Mouse (Mus musculus): ENCODE measurements around the gene Shkbp1.

DNA sequence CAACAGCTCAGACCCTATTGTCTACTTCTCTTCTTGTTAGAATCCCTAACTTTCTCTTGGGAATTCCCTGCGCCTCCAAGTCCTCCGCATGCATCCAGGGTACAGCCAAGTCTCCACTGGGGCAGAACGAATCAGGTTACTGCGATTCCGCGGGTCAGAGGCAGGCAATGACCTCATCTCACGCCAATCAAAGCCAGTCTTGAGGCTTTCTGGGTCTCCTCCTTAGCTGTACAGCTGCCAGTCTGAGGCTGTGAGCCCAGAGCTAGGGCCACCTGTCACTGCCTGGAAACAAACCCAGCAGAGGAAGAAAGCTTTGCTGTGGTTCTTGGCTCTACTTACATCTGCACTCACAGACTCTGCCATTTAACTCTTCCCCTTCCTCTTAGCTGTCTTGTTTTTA lies 39.9 kb downstream of the Shkbp1 start:
- TF ChIP-seq CTCF (IDR thresholded peaks at IDR 0.05 in 2 of 3, conservative IDR thresholded peaks at IDR 0.05 in 1 of 3; ENCODE audit: control insufficient read depth in 1 of 3, insufficient read depth in 1 of 3, low read depth in 2 of 3, low read length in 3 of 3, poor library complexity in 1 of 3, severe bottlenecking in 1 of 3) = no peak
- TF ChIP-seq MXI1 (IDR thresholded peaks at IDR 0.05; ENCODE audit: low read depth, low read length) = no peak
- TF ChIP-seq POLR2A (IDR thresholded peaks at IDR 0.05; ENCODE audit: control insufficient read depth in 1 of 2, insufficient read depth in 1 of 2, low read depth in 1 of 2, low read length in 2 of 2, poor library complexity in 1 of 2) = no peak
- no peak for TF ChIP-seq ZNF384 (IDR thresholded peaks at IDR 0.05; ENCODE audit: low read depth, low read length)
- no peak for TF ChIP-seq NRF1 (IDR thresholded peaks at IDR 0.05; ENCODE audit: insufficient read depth, low read depth, low read length, poor library complexity, severe bottlenecking)
- TF ChIP-seq USF1 (IDR thresholded peaks at IDR 0.05; ENCODE audit: low read depth, low read length) = no peak
- TF ChIP-seq TCF12 (IDR thresholded peaks at IDR 0.05; ENCODE audit: low read depth, low read length) = no peak
- no peak for TF ChIP-seq MEF2A (IDR thresholded peaks at IDR 0.05; ENCODE audit: extremely low read depth, insufficient replicate concordance, low read depth, low read length, poor library complexity, severe bottlenecking)
- TF ChIP-seq EP300 (IDR thresholded peaks at IDR 0.05; ENCODE audit: low read depth in 1 of 2, low read length in 2 of 2) = no peak
- TF ChIP-seq HCFC1 (IDR thresholded peaks at IDR 0.05; ENCODE audit: low read depth, low read length) = no peak

Data from MEL (cell line).